Mouse (Mus musculus) G1E (cell line): ENCODE results near the gene Spata48. TPM values are rescaled to one million over a fixed set of nuclear protein-coding genes. Genes with fewer than 3 reads are reported as not detected.

Experiments
- ATAC-seq: 2 replicates; pipeline ENCODE4 v1.8.0; 2016; ENCODE audit warnings: mild to moderate bottlenecking; ENCODE audit not compliant: insufficient number of reproducible peaks, poor library complexity, low FRiP score, severe bottlenecking; ENCODE audit errors: extremely low read depth
- DNase-seq: peaks from one replicate; pipeline ENCODE4 v3.0.0; 2012; ENCODE audit warnings: low spot score
- H3K27me3 ChIP-seq: 2 replicates; pipeline ENCODE4 v1.6.1; 2012; ENCODE audit warnings: mild to moderate bottlenecking, low read length, inconsistent platforms; ENCODE audit not compliant: insufficient read depth
- H3K36me3 ChIP-seq: replicated peaks from 2 replicates; pipeline ENCODE3; 2012; ENCODE audit warnings: mild to moderate bottlenecking, inconsistent platforms
- H3K4me1 ChIP-seq: 2 replicates; pipeline ENCODE4 v1.6.1; 2012; ENCODE audit warnings: low read depth, low read length, inconsistent platforms, mixed read lengths; ENCODE audit not compliant: insufficient read depth
- H3K4me3 ChIP-seq: 2 replicates; pipeline ENCODE4 v1.5.1; 2012; ENCODE audit warnings: low read depth, mild to moderate bottlenecking, inconsistent platforms, low read length, moderate library complexity, mixed read lengths
- H3K9me3 ChIP-seq: replicated peaks from 2 replicates; pipeline ENCODE4 v1.6.1; 2012; ENCODE audit warnings: inconsistent platforms
- CTCF ChIP-seq: IDR thresholded peaks from 2 replicates; pipeline ENCODE4 v1.5.1; 2012; ENCODE audit warnings: low read depth, low read length, inconsistent platforms, mixed read lengths
- GATA1 ChIP-seq: IDR thresholded peaks from 2 replicates; pipeline ENCODE4 v1.6.1; 2012; ENCODE audit warnings: borderline replicate concordance, low read length, inconsistent platforms, mixed read lengths
- GATA2 ChIP-seq: IDR thresholded peaks from 2 replicates; pipeline ENCODE4 v1.6.1; 2012; ENCODE audit warnings: low read depth, low read length, inconsistent platforms, borderline replicate concordance
- POLR2AphosphoS5 ChIP-seq: IDR thresholded peaks from 2 replicates; pipeline ENCODE4 v1.6.1; 2012; ENCODE audit warnings: low read depth, low read length, inconsistent platforms; ENCODE audit not compliant: insufficient replicate concordance
- TAL1 ChIP-seq: conservative IDR thresholded peaks from 2 replicates; pipeline ENCODE4 v1.6.1; 2012; ENCODE audit warnings: low read depth, low read length, inconsistent platforms, mixed read lengths
- polyA plus RNA-seq: library from polyadenylated mRNA; stranded (reverse); fragments of >175 nt; gene quantifications from 2 replicates; pipeline ENCODE4 v1.2.3, GENCODE M21; 2012
- total RNA-seq, 2 experiments: library from RNA; stranded (forward) in 1 of 2; stranded (reverse) in 1 of 2; fragments of 200-1000 nt in 1 of 2; fragments of >200 nt in 1 of 2; fragmentation: Nextera tagmentation in 1 of 2; gene quantifications; 2 replicates each; pipeline ENCODE4 v1.2.3; 2014 to 2017

Gene Spata48
- total and polyA plus RNA-seq, 3 experiments = 1.6 to 2.7 (median 1.7) TPM

DNA sequence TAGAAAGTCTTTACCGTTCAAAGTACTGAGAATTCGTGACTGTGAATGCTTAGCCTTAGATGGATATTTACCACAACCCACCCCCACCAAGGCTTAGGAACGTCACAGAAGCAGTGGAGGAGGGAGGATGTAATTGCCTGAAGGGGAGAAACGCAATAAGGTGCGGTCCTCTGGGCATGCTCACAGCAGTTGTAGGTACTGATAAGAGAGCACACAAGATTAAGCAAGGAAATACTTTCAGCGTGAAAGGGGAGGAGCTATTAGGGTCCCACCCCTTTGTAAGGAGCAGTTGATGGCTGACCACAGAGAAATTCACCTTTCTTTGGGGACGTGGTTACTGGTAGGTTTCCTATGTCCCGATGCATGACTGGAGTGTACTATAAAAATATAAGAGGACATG lies 22.5 kb downstream of the Spata48 start:
- Histone ChIP-seq H3K4me1 (peaks cover 8% of the 10 kb centered on the region), H3K27me3 (peaks cover 3% of the 10 kb centered on the region; the same call in 1 of the 2 replicates), H3K9me3 (no peaks in the 10 kb centered on the region), H3K4me3 (no peak overlapping the region; the same call in 1 of the 2 replicates), H3K36me3 (no peaks in the 10 kb centered on the region)
- TF ChIP-seq GATA2 = no peak
- no peak for TF ChIP-seq POLR2AphosphoS5
- no peak for TF ChIP-seq CTCF
- no peak for TF ChIP-seq TAL1
- TF ChIP-seq GATA1 = no peak
- DNase-seq (no peak), ATAC-seq (peak; percentile 22; the same call in 1 of the 2 replicates)

DNA sequence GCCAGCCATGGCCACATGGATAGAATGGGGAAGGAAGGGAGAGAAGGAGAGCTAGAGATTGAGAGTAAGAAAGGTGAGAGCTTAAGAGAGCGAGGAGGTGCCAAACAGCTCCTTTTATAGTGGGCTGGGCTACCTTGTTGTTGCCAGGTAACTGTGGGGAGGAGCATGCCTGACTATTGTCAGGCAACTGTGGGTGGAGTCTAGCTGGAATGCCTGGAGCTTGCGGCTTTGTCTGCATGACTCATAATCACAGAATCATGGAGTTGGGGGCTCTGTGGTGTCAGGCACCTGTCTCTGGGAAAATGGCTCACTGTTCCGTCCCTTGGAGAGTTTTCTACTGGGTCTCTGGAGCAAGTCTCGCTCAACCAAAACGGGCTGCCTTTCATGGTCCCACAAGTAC lies 30.1 kb downstream of the Spata48 start:
- Histone ChIP-seq H3K4me3 (no peak overlapping the region), H3K9me3 (no peaks in the 10 kb centered on the region), H3K4me1 (no peaks in the 10 kb centered on the region; the same call in 1 of the 2 replicates), H3K36me3 (no peaks in the 10 kb centered on the region), H3K27me3 (peaks cover 7% of the 10 kb centered on the region)
- TF ChIP-seq CTCF = no peak
- TF ChIP-seq GATA1 = no peak
- TF ChIP-seq GATA2 = no peak
- no peak for TF ChIP-seq POLR2AphosphoS5
- TF ChIP-seq TAL1 = no peak
- DNase-seq (no peak), ATAC-seq (no peak)

DNA sequence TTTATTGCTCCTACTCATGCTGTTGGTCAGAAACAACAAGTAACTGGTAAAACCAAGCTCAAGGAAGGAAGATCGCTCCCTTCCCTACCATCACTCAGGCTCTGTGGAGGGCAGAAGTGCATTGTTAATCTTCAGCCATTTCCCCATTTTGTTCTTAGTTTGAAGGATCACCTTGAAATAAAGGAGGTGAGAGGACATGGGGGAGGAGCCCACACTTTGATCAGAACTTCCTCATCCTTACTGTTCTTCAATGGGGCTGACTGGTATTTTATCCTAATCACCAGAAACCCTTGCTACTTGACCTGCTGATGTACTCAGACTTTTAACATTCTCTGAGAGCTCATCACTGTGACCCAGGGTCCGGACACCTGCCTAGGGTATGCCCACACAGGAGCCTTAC lies 33.8 kb downstream of the Spata48 start:
- Histone ChIP-seq H3K4me3 (no peak overlapping the region), H3K27me3 (peaks cover 4% of the 10 kb centered on the region; the same call in 1 of the 2 replicates), H3K4me1 (no peaks in the 10 kb centered on the region; the same call in 1 of the 2 replicates), H3K36me3 (no peaks in the 10 kb centered on the region), H3K9me3 (no peaks in the 10 kb centered on the region)
- TF ChIP-seq CTCF = no peak
- TF ChIP-seq POLR2AphosphoS5 = no peak
- TF ChIP-seq TAL1 = no peak
- TF ChIP-seq GATA2 = no peak
- TF ChIP-seq GATA1 = no peak
- DNase-seq = no peak
- no peak for ATAC-seq

DNA sequence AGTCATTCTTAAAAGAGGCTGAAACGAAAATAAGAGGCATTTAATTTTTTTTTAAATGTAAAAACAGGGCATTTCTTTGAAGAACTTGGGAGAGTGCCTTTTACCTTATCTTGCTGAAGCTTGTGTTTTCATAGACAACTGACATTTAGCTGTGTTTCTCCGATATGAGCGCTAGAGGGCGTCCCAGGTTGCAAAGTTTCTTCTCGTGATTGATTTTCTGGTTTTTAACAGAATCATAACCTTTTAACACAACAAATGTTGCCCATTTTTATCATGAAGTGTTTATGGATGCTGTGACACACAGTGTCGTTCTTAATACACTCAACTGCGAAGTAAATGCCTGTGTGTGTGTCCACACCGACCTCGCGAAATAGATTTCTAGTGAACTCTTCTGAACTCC lies 38.0 kb downstream of the Spata48 start:
- Histone ChIP-seq H3K36me3 (no peaks in the 10 kb centered on the region), H3K4me3 (no peak overlapping the region), H3K9me3 (no peaks in the 10 kb centered on the region), H3K27me3 (no peaks in the 10 kb centered on the region), H3K4me1 (no peaks in the 10 kb centered on the region)
- no peak for ATAC-seq
- DNase-seq = no peak
- TF ChIP-seq TAL1 (no peak), GATA2 (no peak), CTCF (peak; percentile 58), GATA1 (no peak), POLR2AphosphoS5 (no peak)

DNA sequence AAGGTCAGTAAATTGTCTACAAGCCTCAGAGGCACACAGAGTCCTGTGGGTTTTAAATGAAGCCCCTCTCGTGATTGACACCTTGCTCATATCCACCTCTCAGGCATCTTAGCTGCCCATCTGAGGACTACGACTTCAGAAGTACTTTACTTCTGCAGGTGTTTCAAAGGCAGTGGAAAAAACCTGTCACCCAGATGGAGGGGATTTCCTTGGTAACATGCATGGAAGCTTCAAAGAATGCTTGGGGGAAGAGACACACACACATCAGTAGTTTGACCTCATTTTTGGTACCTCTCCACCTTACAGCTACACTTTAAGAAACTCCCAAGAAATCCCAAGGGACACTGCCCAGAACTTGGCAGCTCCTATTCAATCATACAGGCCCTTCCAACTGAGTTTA lies 44.3 kb downstream of the Spata48 start:
- ATAC-seq (no peak), DNase-seq (no peak)
- H3K9me3 ChIP-seq = no peaks in the 10 kb centered on the region
- no peak for TF ChIP-seq TAL1
- TF ChIP-seq GATA2 = no peak
- no peak for TF ChIP-seq POLR2AphosphoS5
- TF ChIP-seq GATA1 = no peak
- no peak for TF ChIP-seq CTCF
- H3K4me1 ChIP-seq = no peaks in the 10 kb centered on the region
- H3K4me3 ChIP-seq = no peak overlapping the region
- 0 out of 2 replicates have a peak, but pooled peaks cover 4% of the 10 kb centered on the region for H3K27me3 ChIP-seq
- no peaks in the 10 kb centered on the region for H3K36me3 ChIP-seq

DNA sequence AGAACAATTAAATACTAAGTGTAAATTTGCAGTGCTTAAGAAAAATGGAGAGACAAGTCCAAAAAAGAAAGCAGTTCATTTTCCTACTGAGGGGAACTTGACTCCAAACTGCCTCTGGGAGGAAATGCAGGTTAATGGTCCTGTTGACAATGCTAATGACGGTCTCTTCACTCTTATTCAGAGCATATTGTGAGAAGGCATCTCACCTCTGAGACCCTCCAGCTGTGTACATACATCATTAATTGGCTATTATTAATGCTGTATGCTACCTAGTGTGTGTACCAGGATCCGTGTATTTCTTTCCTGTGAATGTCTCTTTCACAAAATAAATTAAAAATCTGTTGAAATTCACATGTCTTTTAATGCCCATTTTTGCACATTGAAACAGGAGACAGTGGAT lies 47.5 kb downstream of the Spata48 start:
- peaks cover 12% of the 10 kb centered on the region for H3K27me3 ChIP-seq
- H3K4me3 ChIP-seq = no peak overlapping the region
- H3K9me3 ChIP-seq = no peaks in the 10 kb centered on the region
- TF ChIP-seq TAL1 (no peak), CTCF (no peak), GATA1 (no peak), POLR2AphosphoS5 (no peak), GATA2 (no peak)
- no peak for DNase-seq
- H3K4me1 ChIP-seq = no peaks in the 10 kb centered on the region; the same call in 1 of the 2 replicates
- no peak for ATAC-seq
- H3K36me3 ChIP-seq = no peaks in the 10 kb centered on the region
